Mouse (Mus musculus) midbrain, embryonic 14.5 days (tissue): Measurements from ENCODE around the gene Smpdl3a. TPM values are rescaled to one million over a fixed set of nuclear protein-coding genes. Genes with fewer than 3 reads are reported as not detected.

Experiments
- ATAC-seq: fragments of 200-750 bp; cut with Nextera tagmentation; 2 replicates; pipeline ENCODE4 v1.8.0; 2017; ENCODE audit warnings: moderate number of reproducible peaks, moderate library complexity; ENCODE audit not compliant: low FRiP score, low TSS enrichment
- DNase-seq: peaks from one replicate; pipeline ENCODE4 v3.0.0-alpha.2; 2015
- H3K27ac ChIP-seq: fragments of 300-500 bp; sonication (generic); replicated peaks from 2 replicates; pipeline ENCODE4 v1.5.1; 2014; ENCODE audit warnings: mild to moderate bottlenecking, low read depth, low read length, moderate library complexity
- H3K27me3 ChIP-seq: fragments of 300-500 bp; sonication (generic); 2 replicates; pipeline ENCODE4 v1.6.1; 2014; ENCODE audit warnings: low read length, control low read depth, mixed read lengths; ENCODE audit not compliant: control insufficient read depth, insufficient read depth
- H3K36me3 ChIP-seq: fragments of 300-500 bp; sonication (generic); 2 replicates; pipeline ENCODE4 v1.6.1; 2014; ENCODE audit warnings: low read length, control low read depth; ENCODE audit not compliant: control insufficient read depth, insufficient read depth
- H3K4me1 ChIP-seq: fragments of 300-500 bp; sonication (generic); 2 replicates; pipeline ENCODE4 v1.6.1; 2014; ENCODE audit warnings: mild to moderate bottlenecking, antibody characterized with exemption, low read length, control low read depth; ENCODE audit not compliant: control insufficient read depth, insufficient read depth
- H3K4me2 ChIP-seq: fragments of 300-500 bp; sonication (generic); 2 replicates; pipeline ENCODE4 v1.6.1; 2014; ENCODE audit warnings: mild to moderate bottlenecking, low read length, moderate library complexity
- H3K4me3 ChIP-seq: fragments of 300-500 bp; sonication (generic); replicated peaks from 2 replicates; pipeline ENCODE4 v1.5.1; 2014; ENCODE audit warnings: low read depth, low read length
- H3K9ac ChIP-seq: fragments of 300-500 bp; sonication (generic); replicated peaks from 2 replicates; pipeline ENCODE4 v1.6.1; 2014; ENCODE audit warnings: mild to moderate bottlenecking, low read length, moderate library complexity
- H3K9me3 ChIP-seq: fragments of 300-500 bp; sonication (generic); 2 replicates; pipeline ENCODE4 v1.6.1; 2016; ENCODE audit warnings: low read length, control low read depth, mixed read lengths; ENCODE audit not compliant: control insufficient read depth
- WGBS: fragments of 180-500 bp; shearing (Covaris S2); extraction: QIAGEN DNeasy Blood & Tissue Kit; methylation state at CpG from one replicate; pipeline ENCODE4 v1.1.7; 2014; 5-methylcytosine and 5-hydroxymethylcytosine counted together
- polyA plus RNA-seq: library from polyadenylated mRNA; unstranded; fragments of >200 nt; fragmentation: Nextera tagmentation; extraction: Ambion mirVana; gene quantifications from 2 replicates; pipeline ENCODE4 v1.2.1, GENCODE M21; 2014

Smpdl3a gene
- polyA plus RNA-seq, 1 experiment from 2014 or later = 18.7 TPM

GRCm38 (mm10) chr10:57799486-57799885 is 5.4 kb downstream of the Smpdl3a start:
- H3K9me3 ChIP-seq = no peaks in the 10 kb centered on the region
- no peak overlapping the region for H3K4me2 ChIP-seq
- H3K4me1 ChIP-seq = 0 out of 2 replicates have a peak, but pooled peaks cover 7% of the 10 kb centered on the region
- H3K36me3 ChIP-seq = 0 out of 2 replicates have a peak, but pooled peaks cover 5% of the 10 kb centered on the region
- no peaks in the 10 kb centered on the region for H3K27me3 ChIP-seq
- no peak overlapping the region for H3K27ac ChIP-seq
- no peak overlapping the region for H3K9ac ChIP-seq
- no peak for DNase-seq
- 93% methylated on average over 1 of the region's 1 CpGs for WGBS
- no peak for ATAC-seq
- H3K4me3 ChIP-seq = no peak overlapping the region

- Histone ChIP-seq H3K27me3 (no peaks in the 10 kb centered on the region), H3K9me3 (no peaks in the 10 kb centered on the region), H3K4me3 (no peak overlapping the region), H3K9ac (no peak overlapping the region), H3K4me1 (no peaks in the 10 kb centered on the region), H3K36me3 (no peaks in the 10 kb centered on the region), H3K27ac (no peak overlapping the region), H3K4me2 (no peak overlapping the region)
- WGBS = 94% methylated on average over 6 of the region's 6 CpGs
- DNase-seq (no peak), ATAC-seq (no peak)
Measured at GRCm38 (mm10) chr10:57807754-57808153, 13.6 kb downstream of the Smpdl3a start.

- Histone ChIP-seq H3K4me3 (no peak overlapping the region), H3K27me3 (0 out of 2 replicates have a peak, but pooled peaks cover 3% of the 10 kb centered on the region), H3K27ac (no peak overlapping the region), H3K9ac (no peak overlapping the region), H3K36me3 (no peaks in the 10 kb centered on the region), H3K4me1 (no peaks in the 10 kb centered on the region), H3K9me3 (no peaks in the 10 kb centered on the region), H3K4me2 (no peak overlapping the region)
- WGBS = 90% methylated on average over 5 of the region's 5 CpGs
- DNase-seq (no peak), ATAC-seq (no peak)
Measured at GRCm38 (mm10) chr10:57812161-57812856, 18.2 kb downstream of the Smpdl3a start.

GRCm38 (mm10) chr10:57814295-57814694 is 20.2 kb downstream of the Smpdl3a start:
- Histone ChIP-seq H3K36me3 (no peaks in the 10 kb centered on the region), H3K27me3 (peaks cover 7% of the 10 kb centered on the region; the same call in 1 of the 2 replicates), H3K9ac (no peak overlapping the region), H3K4me2 (no peak overlapping the region), H3K27ac (no peak overlapping the region), H3K4me3 (no peak overlapping the region), H3K4me1 (no peaks in the 10 kb centered on the region), H3K9me3 (no peaks in the 10 kb centered on the region)
- WGBS = 48% methylated on average over 2 of the region's 2 CpGs
- ATAC-seq (no peak), DNase-seq (no peak)

GRCm38 (mm10) chr10:57815869-57816268 is 21.7 kb downstream of the Smpdl3a start:
- H3K27ac ChIP-seq = no peak overlapping the region
- H3K27me3 ChIP-seq = peaks cover 15% of the 10 kb centered on the region
- ATAC-seq (no peak), DNase-seq (no peak)
- H3K4me3 ChIP-seq = no peak overlapping the region
- WGBS = 69% methylated on average over 6 of the region's 6 CpGs
- H3K4me2 ChIP-seq = no peak overlapping the region
- H3K4me1 ChIP-seq = no peaks in the 10 kb centered on the region
- H3K36me3 ChIP-seq = no peaks in the 10 kb centered on the region
- H3K9ac ChIP-seq = no peak overlapping the region
- H3K9me3 ChIP-seq = no peaks in the 10 kb centered on the region

DNA sequence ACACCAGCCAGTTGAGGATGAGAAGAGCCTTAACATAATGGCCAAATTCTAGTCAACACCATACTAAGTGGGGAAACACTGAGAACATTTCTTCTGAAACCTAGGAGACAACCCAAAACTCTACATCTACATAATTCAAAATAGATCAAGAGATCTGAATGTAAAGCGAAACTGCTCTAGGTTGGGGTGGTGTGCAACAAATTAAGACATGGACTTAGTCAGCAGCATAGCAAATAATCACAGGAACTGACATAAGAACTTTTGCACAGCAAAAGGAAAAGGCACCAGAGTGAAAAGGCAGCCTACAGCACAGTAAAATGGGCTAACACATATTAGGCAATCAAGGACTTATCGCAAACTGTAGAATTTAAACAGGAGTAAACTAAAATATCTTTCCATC is 25.1 kb downstream of the Smpdl3a start:
- ATAC-seq (no peak), DNase-seq (no peak)
- Histone ChIP-seq H3K36me3 (no peaks in the 10 kb centered on the region), H3K4me1 (peaks cover 5% of the 10 kb centered on the region), H3K9me3 (no peaks in the 10 kb centered on the region), H3K4me2 (no peak overlapping the region), H3K27ac (no peak overlapping the region), H3K4me3 (no peak overlapping the region), H3K27me3 (peaks cover 15% of the 10 kb centered on the region), H3K9ac (no peak overlapping the region)
- 94% methylated on average over 2 of the region's 2 CpGs for WGBS

GRCm38 (mm10) chr10:57822473-57822872 is 28.3 kb downstream of the Smpdl3a start:
- WGBS = under 1% methylated on average over 3 of the region's 3 CpGs
- H3K9me3 ChIP-seq = no peaks in the 10 kb centered on the region
- no peak overlapping the region for H3K4me3 ChIP-seq
- H3K4me2 ChIP-seq = no peak overlapping the region
- H3K27ac ChIP-seq = peak overlapping the region; percentile 28; the same call in 1 of the 2 replicates
- H3K36me3 ChIP-seq = no peaks in the 10 kb centered on the region
- no peak overlapping the region for H3K9ac ChIP-seq
- DNase-seq (peak; percentile 85), ATAC-seq (peak; percentile 73)
- H3K27me3 ChIP-seq = peaks cover 31% of the 10 kb centered on the region
- peaks cover 5% of the 10 kb centered on the region for H3K4me1 ChIP-seq

DNA sequence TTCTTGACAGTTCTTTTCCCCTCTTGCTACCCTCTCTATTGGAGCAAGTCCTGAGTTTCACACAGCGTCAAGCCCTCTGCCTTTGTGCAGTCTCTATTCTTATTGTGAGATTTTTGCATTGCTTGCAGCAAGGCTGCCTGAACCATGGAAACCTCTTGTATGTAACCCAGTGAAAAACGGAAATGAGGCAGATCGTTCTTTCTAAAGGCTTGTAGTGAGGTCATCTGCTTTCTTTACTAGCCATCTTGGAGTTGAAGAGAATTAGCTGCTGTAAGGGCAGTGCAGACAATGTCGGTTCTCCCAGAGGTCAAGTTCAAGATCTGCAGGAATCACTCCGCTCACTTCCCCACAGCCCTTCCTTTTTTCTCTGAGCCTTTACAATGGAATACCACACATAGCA is 34.5 kb downstream of the Smpdl3a start:
- WGBS = 5% methylated on average over 5 of the region's 5 CpGs
- Histone ChIP-seq H3K36me3 (no peaks in the 10 kb centered on the region), H3K4me1 (no peaks in the 10 kb centered on the region), H3K4me3 (no peak overlapping the region), H3K27ac (no peak overlapping the region), H3K4me2 (no peak overlapping the region), H3K9ac (no peak overlapping the region), H3K9me3 (no peaks in the 10 kb centered on the region), H3K27me3 (peaks cover 31% of the 10 kb centered on the region)
- DNase-seq (peak; percentile 61), ATAC-seq (peak; percentile 44; the same call in 1 of the 2 replicates)

DNA sequence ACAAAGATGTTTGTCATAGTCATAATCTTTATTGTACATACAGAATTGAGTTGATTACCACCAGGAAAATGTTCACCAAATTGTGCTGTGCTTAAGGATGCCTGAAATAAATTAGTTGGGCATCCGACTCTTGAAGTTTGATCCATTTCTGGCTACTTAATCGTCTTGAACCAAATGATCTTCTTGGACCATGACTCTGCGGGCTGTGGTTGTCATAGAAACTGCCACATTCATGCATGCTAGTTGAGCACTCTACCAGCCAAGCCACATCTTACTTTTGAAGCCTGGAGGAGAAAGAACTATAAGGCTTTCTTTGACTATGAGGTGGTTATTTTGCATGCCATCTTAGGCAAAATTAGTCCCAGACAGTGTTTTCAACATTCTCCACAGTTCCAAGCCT is 35.5 kb downstream of the Smpdl3a start:
- H3K27me3 ChIP-seq = peaks cover 31% of the 10 kb centered on the region
- H3K4me2 ChIP-seq = no peak overlapping the region
- H3K4me1 ChIP-seq = no peaks in the 10 kb centered on the region
- WGBS = 49% methylated on average over 3 of the region's 3 CpGs
- H3K27ac ChIP-seq = no peak overlapping the region
- DNase-seq (peak; percentile 35), ATAC-seq (no peak)
- no peak overlapping the region for H3K4me3 ChIP-seq
- H3K9ac ChIP-seq = no peak overlapping the region
- H3K9me3 ChIP-seq = no peaks in the 10 kb centered on the region
- H3K36me3 ChIP-seq = no peaks in the 10 kb centered on the region
